Mouse (Mus musculus) hindbrain, embryonic 13.5 days (tissue): ENCODE data around the gene Olfr1057. TPM values are rescaled to one million over a fixed set of nuclear protein-coding genes. Genes with fewer than 3 reads are reported as not detected.
"Not testable (repeated sequence)": the region's sequence is repeated elsewhere in the genome, so short reads cannot be mapped to it uniquely, and the experiment has no call there.

Experiments used
- ATAC-seq: fragments of 200-750 bp; cut with Nextera tagmentation; 2 replicates; pipeline ENCODE4 v1.8.0; 2017; ENCODE audit warnings: moderate TSS enrichment; ENCODE audit not compliant: low FRiP score
- H3K27ac ChIP-seq: fragments of 300-500 bp; sonication (generic); 2 replicates; pipeline ENCODE4 v1.5.1; 2015; ENCODE audit warnings: inconsistent platforms, mild to moderate bottlenecking, moderate library complexity
- H3K27me3 ChIP-seq: fragments of 300-500 bp; sonication (generic); 2 replicates; pipeline ENCODE4 v1.6.1; 2015; ENCODE audit warnings: mild to moderate bottlenecking, inconsistent platforms
- H3K36me3 ChIP-seq: fragments of 300-500 bp; sonication (generic); 2 replicates; pipeline ENCODE4 v1.6.1; 2015; ENCODE audit warnings: mild to moderate bottlenecking, inconsistent platforms
- H3K4me1 ChIP-seq: fragments of 300-500 bp; sonication (generic); replicated peaks from 2 replicates; pipeline ENCODE4 v1.6.1; 2015; ENCODE audit warnings: inconsistent platforms
- H3K4me2 ChIP-seq: fragments of 300-500 bp; sonication (generic); 2 replicates; pipeline ENCODE4 v1.6.1; 2015; ENCODE audit warnings: inconsistent platforms, mild to moderate bottlenecking, moderate library complexity
- H3K4me3 ChIP-seq: fragments of 300-500 bp; sonication (generic); 2 replicates; pipeline ENCODE4 v1.5.1; 2015; ENCODE audit warnings: mild to moderate bottlenecking, inconsistent platforms
- H3K9ac ChIP-seq: fragments of 300-500 bp; sonication (generic); 2 replicates; pipeline ENCODE4 v1.6.1; 2015; ENCODE audit warnings: mild to moderate bottlenecking, inconsistent platforms
- H3K9me3 ChIP-seq: fragments of 300-500 bp; sonication (generic); 2 replicates; pipeline ENCODE4 v1.6.1; 2016; ENCODE audit warnings: inconsistent platforms
- WGBS: fragments of 180-500 bp; shearing (Covaris S2); methylation state at CpG from one replicate; pipeline ENCODE4 v1.1.7; 2015; 5-methylcytosine and 5-hydroxymethylcytosine counted together
- polyA plus RNA-seq: library from polyadenylated mRNA; unstranded; fragments of >200 nt; fragmentation: Nextera tagmentation; extraction: Ambion mirVana; gene quantifications from 2 replicates; pipeline ENCODE4 v1.2.1, GENCODE M21; 2015

Gene Olfr1057
- not detected in 2 replicates for polyA plus RNA-seq

DNA sequence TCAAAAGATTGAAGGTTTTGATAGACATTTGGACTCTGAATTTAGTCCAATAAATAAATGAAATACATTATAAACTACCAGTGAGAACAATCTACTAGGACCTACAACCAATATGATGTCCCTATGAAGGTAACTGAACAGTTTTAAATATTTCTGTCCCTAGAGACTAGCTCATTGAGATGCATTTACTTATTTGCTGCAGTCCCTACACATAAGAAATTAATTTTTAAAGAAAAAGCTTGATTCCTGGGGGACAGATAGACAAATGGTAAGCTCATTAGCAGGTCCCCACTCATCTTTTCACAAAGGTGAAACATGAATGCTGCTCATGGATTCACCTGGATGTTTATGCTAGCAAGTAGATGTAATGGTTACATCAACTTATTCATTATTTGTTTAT lies at the start of gene Olfr1057:
Gene Olfr1057 (minus strand): TSS at position 101 of the 400 bp plus-strand sequence.
- Histone ChIP-seq H3K4me3 (no peak within 1 kb of the TSS), H3K27me3 (no peaks in the 10 kb centered on the region), H3K9me3 (no peaks in the 10 kb centered on the region), H3K9ac (no peak within 1 kb of the TSS), H3K4me1 (no peaks in the 10 kb centered on the region), H3K36me3 (no peaks in the 10 kb centered on the region), H3K4me2 (no peak within 1 kb of the TSS), H3K27ac (no peak within 1 kb of the TSS)
- no peak for ATAC-seq

DNA sequence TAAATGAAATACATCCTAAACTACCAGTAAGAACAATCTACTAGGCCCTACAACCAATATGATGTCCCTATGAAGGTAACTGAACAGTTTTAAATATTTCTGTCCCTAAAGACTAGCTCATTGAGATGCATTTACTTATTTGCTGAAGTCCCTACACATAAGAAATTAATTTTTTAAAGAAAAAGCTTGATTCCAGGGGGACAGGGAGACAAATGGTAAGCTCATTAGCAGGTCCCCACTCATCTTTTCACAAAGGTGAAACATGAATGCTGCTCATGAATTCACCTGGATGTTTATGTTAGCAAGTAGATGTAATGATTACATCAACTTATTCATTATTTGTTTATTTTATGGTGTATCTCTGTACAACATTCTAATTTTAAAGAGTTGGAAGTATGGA lies 48.5 kb upstream of the Olfr1057 start, which contains the start of gene Olfr1062:
Gene Olfr1062 (minus strand): TSS at position 101 of the 400 bp plus-strand sequence.
- not testable (repeated sequence) for H3K9ac ChIP-seq, H3K4me3 ChIP-seq, H3K4me1 ChIP-seq, H3K4me2 ChIP-seq, H3K36me3 ChIP-seq, ATAC-seq, H3K9me3 ChIP-seq, H3K27me3 ChIP-seq, H3K27ac ChIP-seq

DNA sequence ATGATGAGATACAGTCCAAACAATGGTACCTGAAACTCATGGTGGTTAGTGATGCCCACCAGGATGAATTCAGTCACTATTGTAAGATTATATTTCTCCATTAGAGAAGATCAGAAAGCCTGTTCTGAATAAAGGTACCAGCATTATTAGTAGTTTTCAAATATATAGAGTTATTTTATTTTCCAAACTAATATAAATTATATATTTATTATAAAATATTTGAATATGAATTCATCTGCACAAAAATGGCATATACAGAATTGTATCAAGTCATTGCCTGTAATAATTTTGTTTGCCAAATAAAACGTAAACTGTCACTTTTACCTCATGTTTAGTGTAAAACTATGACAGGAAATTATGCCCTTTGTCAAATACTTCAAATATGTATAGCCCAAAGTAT lies 35.8 kb upstream of the Olfr1057 start, which contains the start of gene Olfr1061:
Gene Olfr1061 (minus strand): TSS at position 101 of the 400 bp plus-strand sequence.
- Histone ChIP-seq H3K27me3 (no peaks in the 10 kb centered on the region), H3K4me2 (no peak within 1 kb of the TSS), H3K9ac (no peak within 1 kb of the TSS), H3K4me1 (no peaks in the 10 kb centered on the region), H3K9me3 (no peaks in the 10 kb centered on the region), H3K27ac (no peak within 1 kb of the TSS), H3K4me3 (no peak within 1 kb of the TSS), H3K36me3 (no peaks in the 10 kb centered on the region)
- ATAC-seq: no peak
- 85% methylated on average over 1 of the region's 1 CpGs for WGBS

DNA sequence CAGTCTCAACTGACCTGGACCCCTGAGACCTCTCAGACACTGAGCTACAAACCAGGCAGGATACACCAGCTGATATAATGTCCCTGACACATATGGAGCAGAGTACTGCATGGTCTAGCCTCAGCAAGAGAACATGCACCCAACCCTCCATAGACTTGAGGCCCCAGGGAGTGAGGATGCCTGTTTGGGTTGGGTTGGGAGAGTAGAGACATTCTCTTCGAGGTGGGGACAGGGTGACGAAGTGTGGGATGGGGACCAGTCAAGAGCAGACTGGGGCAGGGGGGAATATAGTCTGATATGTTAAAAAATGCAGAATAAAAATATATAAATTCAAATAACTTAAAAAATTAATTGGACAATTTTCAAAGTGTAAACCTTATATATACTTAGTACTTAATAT lies 16.9 kb upstream of the Olfr1057 start:
- no peaks in the 10 kb centered on the region for H3K27me3 ChIP-seq
- no peaks in the 10 kb centered on the region for H3K36me3 ChIP-seq
- no peaks in the 10 kb centered on the region for H3K4me1 ChIP-seq
- WGBS: 77% methylated on average over 2 of the region's 2 CpGs
- no peaks in the 10 kb centered on the region for H3K9me3 ChIP-seq
- ATAC-seq: no peak
- no peak overlapping the region for H3K27ac ChIP-seq
- no peak overlapping the region for H3K4me3 ChIP-seq
- no peak overlapping the region for H3K9ac ChIP-seq
- no peak overlapping the region for H3K4me2 ChIP-seq

DNA sequence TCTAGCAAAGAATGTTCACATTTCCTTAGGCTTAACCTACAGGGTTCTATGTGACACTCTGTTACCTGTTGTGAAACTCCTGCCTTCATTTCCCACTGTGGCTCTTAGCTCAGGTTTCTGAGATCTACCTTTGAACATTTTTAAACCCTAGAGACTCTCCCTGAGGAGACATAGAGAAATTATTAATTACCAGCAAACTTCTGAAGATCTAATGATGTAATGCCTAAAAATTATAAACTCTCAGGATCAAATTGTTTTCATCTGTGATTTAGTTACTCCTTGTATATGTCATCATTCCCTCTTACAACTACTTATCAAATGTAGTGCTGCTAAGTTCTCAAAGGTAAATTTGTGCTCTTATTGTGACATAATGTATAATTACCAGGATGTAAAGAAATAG lies 10.3 kb upstream of the Olfr1057 start, which contains the start of gene Olfr1058:
Gene Olfr1058 (minus strand): TSS at position 101 of the 400 bp plus-strand sequence.
- H3K4me1 ChIP-seq, H3K36me3 ChIP-seq, H3K9ac ChIP-seq, H3K4me2 ChIP-seq, H3K4me3 ChIP-seq, H3K27me3 ChIP-seq, H3K27ac ChIP-seq, H3K9me3 ChIP-seq, ATAC-seq: not testable (repeated sequence)

DNA sequence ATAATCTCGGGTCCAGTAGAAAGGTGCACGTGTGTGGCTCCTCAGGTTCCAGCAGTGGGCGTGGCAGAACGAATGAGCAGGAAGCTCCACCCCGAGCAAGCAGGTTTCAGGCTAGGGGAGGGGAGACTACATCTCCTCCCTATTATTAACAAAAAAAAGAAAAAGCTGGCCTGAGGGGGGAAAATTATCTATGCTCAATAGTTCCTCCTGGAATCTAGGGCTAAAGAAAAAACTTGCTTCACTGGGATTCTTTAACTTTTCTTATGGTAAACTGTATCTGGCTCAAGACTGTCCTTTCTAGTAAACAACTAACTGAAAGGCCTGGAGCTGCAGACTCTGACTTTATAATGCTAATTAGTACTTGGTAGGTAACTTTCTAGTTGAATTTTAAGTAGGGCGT lies 11.9 kb downstream of the Olfr1057 start:
- H3K36me3 ChIP-seq, H3K4me2 ChIP-seq, H3K4me3 ChIP-seq, H3K27ac ChIP-seq, H3K4me1 ChIP-seq, ATAC-seq, H3K9me3 ChIP-seq, H3K9ac ChIP-seq, H3K27me3 ChIP-seq: not testable (repeated sequence)
- 80% methylated on average over 1 of the region's 6 CpGs for WGBS

DNA sequence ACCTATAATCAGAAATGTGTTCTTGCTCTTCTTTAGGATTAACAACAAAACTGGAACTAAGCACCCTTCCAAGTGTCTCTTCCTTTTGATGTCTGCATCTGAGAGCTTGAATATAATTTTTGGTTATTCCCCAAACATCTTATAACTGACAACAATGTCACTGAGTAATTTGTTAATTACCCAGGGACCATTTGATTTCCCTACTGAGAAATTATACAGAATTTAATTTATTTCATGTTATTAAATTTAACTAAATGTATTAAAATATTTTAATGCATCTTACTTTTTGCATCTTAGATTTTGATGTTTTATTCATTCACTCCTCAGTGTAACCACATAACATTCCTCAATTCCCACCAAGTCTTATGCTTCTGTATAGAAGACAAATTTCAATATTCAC lies 15.8 kb downstream of the Olfr1057 start, which contains the start of gene Olfr1056:
Gene Olfr1056 (minus strand): TSS at position 101 of the 400 bp plus-strand sequence.
- Histone ChIP-seq H3K4me1 (no peaks in the 10 kb centered on the region), H3K4me3 (no peak within 1 kb of the TSS), H3K27me3 (no peaks in the 10 kb centered on the region), H3K27ac (no peak within 1 kb of the TSS), H3K36me3 (no peaks in the 10 kb centered on the region), H3K9me3 (no peaks in the 10 kb centered on the region), H3K4me2 (no peak within 1 kb of the TSS), H3K9ac (no peak within 1 kb of the TSS)
- ATAC-seq: no peak

DNA sequence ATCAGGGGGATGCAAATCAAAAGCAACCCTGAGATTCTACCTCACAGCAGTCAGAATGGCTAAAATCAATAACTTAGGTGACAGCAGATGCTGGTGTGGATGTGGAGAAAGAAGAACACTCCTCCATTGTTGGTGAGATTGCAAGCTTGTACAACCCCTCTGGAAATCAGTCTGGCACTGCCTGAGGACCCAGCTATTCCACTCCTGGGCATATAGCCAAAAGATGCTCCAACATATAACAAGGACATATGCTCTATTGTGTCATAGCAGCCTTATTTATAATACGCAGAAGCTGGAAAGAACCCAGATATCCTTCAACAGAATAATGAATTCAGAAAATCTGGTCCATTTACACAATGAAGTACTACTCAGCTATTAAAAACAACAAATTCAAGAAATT lies 26.4 kb downstream of the Olfr1057 start:
- H3K27me3 ChIP-seq, H3K4me2 ChIP-seq, H3K4me3 ChIP-seq, H3K4me1 ChIP-seq, H3K9ac ChIP-seq, H3K27ac ChIP-seq, H3K9me3 ChIP-seq, H3K36me3 ChIP-seq, ATAC-seq: not testable (repeated sequence)
- WGBS: 95% methylated on average over 1 of the region's 1 CpGs

DNA sequence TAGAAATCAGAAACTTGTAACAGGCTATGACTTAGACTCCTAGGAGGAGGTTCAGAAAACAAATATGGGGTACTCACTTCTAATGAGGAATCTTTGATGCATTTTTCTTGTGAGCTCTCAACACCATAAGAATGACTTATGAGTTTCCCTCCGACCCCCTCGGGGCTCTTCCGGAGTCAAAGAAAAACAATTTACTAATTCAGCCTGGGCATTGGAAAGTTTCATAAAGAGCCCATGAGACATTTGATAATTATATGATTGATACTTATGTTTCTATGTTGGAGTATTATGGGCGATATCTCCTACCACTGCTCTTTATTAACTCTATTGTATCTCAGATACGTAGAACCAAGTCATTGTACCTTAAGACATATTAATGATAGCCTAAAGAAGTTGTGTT lies 28.0 kb downstream of the Olfr1057 start, which contains the start of gene Olfr1055:
Gene Olfr1055 (minus strand): TSS at position 101 of the 400 bp plus-strand sequence.
- no peak within 1 kb of the TSS for H3K9ac ChIP-seq
- H3K27me3 ChIP-seq: no peaks in the 10 kb centered on the region
- H3K36me3 ChIP-seq: no peaks in the 10 kb centered on the region
- no peak for ATAC-seq
- no peaks in the 10 kb centered on the region for H3K4me1 ChIP-seq
- H3K4me3 ChIP-seq: no peak within 1 kb of the TSS
- no peak within 1 kb of the TSS for H3K4me2 ChIP-seq
- no peak within 1 kb of the TSS for H3K27ac ChIP-seq
- 91% methylated on average over 5 of the region's 5 CpGs for WGBS
- no peaks in the 10 kb centered on the region for H3K9me3 ChIP-seq

DNA sequence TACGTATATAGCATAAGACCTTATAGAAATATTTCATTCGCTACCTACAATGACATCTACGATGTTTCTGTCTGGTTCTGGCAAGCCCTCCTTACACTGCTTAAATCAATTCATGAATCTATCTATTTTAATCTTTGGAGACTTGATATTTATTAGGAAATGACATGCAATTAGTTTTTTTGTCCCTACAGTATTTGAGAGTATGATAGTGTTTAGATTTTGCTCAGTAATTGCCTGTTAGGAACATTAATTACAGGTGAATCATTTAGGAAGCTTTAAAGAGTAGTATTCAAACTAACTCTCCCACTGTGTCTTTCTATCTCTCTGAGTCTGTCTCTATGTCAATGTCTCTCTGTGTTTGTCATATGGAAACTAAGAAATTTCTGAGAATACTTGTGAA lies 42.9 kb downstream of the Olfr1057 start, which contains the start of gene Olfr1054:
Gene Olfr1054 (minus strand): TSS at position 101 of the 400 bp plus-strand sequence.
- no peaks in the 10 kb centered on the region for H3K36me3 ChIP-seq
- 91% methylated on average over 3 of the region's 3 CpGs for WGBS
- no peaks in the 10 kb centered on the region for H3K9me3 ChIP-seq
- H3K4me1 ChIP-seq: no peaks in the 10 kb centered on the region
- H3K27me3 ChIP-seq: no peaks in the 10 kb centered on the region
- no peak within 1 kb of the TSS for H3K4me2 ChIP-seq
- no peak within 1 kb of the TSS for H3K27ac ChIP-seq
- H3K4me3 ChIP-seq: no peak within 1 kb of the TSS
- ATAC-seq: no peak
- H3K9ac ChIP-seq: no peak within 1 kb of the TSS

Other genes starting within 250 kb of the Olfr1057 start
- not detected in 2 replicates for gene Olfr1039, start 242.5 kb downstream of the Olfr1057 start, polyA plus RNA-seq
- not detected in 2 replicates for gene Olfr1040, start 231.7 kb downstream of the Olfr1057 start, polyA plus RNA-seq
- gene Olfr1042, start 216.6 kb downstream of the Olfr1057 start, polyA plus RNA-seq: not detected in 2 replicates
- gene Olfr1043, start 210.9 kb downstream of the Olfr1057 start, polyA plus RNA-seq: not detected in 2 replicates
- gene Olfr1044, start 200.6 kb downstream of the Olfr1057 start, polyA plus RNA-seq: not detected in 2 replicates
- gene Olfr52, start 192.7 kb downstream of the Olfr1057 start, polyA plus RNA-seq: not detected in 2 replicates
- gene Olfr1045, start 175.4 kb downstream of the Olfr1057 start, polyA plus RNA-seq: not detected in 2 replicates
- not detected in 2 replicates for gene Olfr1046, start 159.1 kb downstream of the Olfr1057 start, polyA plus RNA-seq
- gene Olfr1047, start 147.0 kb downstream of the Olfr1057 start, polyA plus RNA-seq: not detected in 2 replicates
- gene Olfr1048, start 138.1 kb downstream of the Olfr1057 start, polyA plus RNA-seq: not detected in 2 replicates
- not detected in 2 replicates for gene Olfr1049, start 120.1 kb downstream of the Olfr1057 start, polyA plus RNA-seq
- gene Olfr1051, start 99.3 kb downstream of the Olfr1057 start, polyA plus RNA-seq: not detected in 2 replicates
- not detected in 2 replicates for gene Olfr1052, start 85.9 kb downstream of the Olfr1057 start, polyA plus RNA-seq
- gene Olfr1053, start 63.1 kb downstream of the Olfr1057 start, polyA plus RNA-seq: not detected in 2 replicates
- gene Olfr1054, start 43.0 kb downstream of the Olfr1057 start, polyA plus RNA-seq: not detected in 2 replicates
- not detected in 2 replicates for gene Olfr1055, start 28.1 kb downstream of the Olfr1057 start, polyA plus RNA-seq
- not detected in 2 replicates for gene Olfr1056, start 15.9 kb downstream of the Olfr1057 start, polyA plus RNA-seq
- gene Olfr1058, start 10.2 kb upstream of the Olfr1057 start, polyA plus RNA-seq: not detected in 2 replicates
- not detected in 2 replicates for gene Olfr1061, start 35.7 kb upstream of the Olfr1057 start, polyA plus RNA-seq
- gene Olfr1062, start 48.4 kb upstream of the Olfr1057 start, polyA plus RNA-seq: not detected in 2 replicates
- not detected in 2 replicates for gene Olfr1065, start 72.2 kb upstream of the Olfr1057 start, polyA plus RNA-seq
- gene Olfr1066, start 77.9 kb upstream of the Olfr1057 start, polyA plus RNA-seq: not detected in 2 replicates
- gene Olfr228, start 109.0 kb upstream of the Olfr1057 start, polyA plus RNA-seq: not detected in 2 replicates
- not detected in 2 replicates for gene Olfr1076, start 130.1 kb upstream of the Olfr1057 start, polyA plus RNA-seq
- gene Olfr1079, start 164.1 kb upstream of the Olfr1057 start, polyA plus RNA-seq: not detected in 2 replicates
- not detected in 2 replicates for gene Olfr1080, start 179.8 kb upstream of the Olfr1057 start, polyA plus RNA-seq
- not detected in 2 replicates for gene Olfr1082, start 220.6 kb upstream of the Olfr1057 start, polyA plus RNA-seq